Mouse (Mus musculus) spleen, postnatal 36 days (tissue): ENCODE data around the gene Ier3.

Experiments
- DNase-seq, 2 experiments: peaks; one replicate each; pipeline ENCODE4 v3.0.0; 2022; ENCODE audit warnings: low spot score in 2 of 2, mixed read lengths in 1 of 2

Gene Ier3

GRCm38 (mm10) chr17:35821439-35822430 lies at the start of gene Ier3:
TSS of gene Ier3 (plus strand) at chr17:35821684.
- peak; percentile 57 to 68 for DNase-seq

GRCm38 (mm10) chr17:35776811-35777609 lies 44.5 kb upstream of the Ier3 start:
- DNase-seq: no peak

GRCm38 (mm10) chr17:35778965-35779364 lies 42.5 kb upstream of the Ier3 start:
- no peak for DNase-seq

- no peak for DNase-seq
These were observed 41.8 kb upstream of the Ier3 start for GRCm38 (mm10) chr17:35779466-35780205.

DNA sequence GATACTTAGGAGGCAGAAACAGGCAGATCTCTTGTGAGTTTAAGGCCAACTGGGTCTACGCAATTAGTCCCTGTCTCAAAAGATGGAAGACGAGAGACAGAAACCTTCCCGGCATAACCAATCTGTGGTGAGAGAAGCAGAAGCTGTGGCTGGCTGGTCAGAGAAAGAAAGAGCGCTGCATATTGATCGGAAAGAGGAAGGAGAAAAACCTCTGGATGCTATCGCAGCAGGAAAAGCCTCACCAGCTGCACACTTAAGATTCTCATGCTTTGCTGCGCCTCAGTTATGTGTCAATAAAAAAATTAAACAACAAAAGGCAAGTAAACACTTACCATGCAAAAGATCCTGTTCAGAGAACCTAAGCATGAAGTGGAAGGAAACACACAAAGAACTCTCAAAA lies 41.1 kb upstream of the Ier3 start:
- DNase-seq: no peak

GRCm38 (mm10) chr17:35782398-35782797 lies 39.1 kb upstream of the Ier3 start:
- no peak for DNase-seq

- no peak for DNase-seq
These were observed 38.6 kb upstream of the Ier3 start for GRCm38 (mm10) chr17:35782924-35783323.

- no peak for DNase-seq
These were observed 37.5 kb upstream of the Ier3 start for GRCm38 (mm10) chr17:35783944-35784343.

DNA sequence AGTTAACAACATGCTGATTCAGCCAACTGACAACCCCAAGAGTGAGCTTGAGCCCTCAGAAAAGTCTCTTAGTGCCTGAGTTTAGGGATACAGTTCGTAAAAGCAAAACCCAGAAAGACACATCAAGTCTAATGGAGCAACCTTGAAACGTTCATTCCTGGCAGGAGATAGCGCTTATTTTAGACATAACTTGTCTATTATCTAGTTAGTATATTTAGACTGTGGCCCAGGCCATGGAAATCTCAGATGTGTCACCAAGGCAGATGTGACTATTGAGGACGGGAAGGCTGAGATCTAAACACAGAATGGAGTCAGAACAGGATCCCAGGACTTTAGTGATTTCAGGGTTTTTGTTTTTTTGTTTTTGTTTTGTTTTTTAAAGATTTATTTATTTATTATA lies 36.3 kb upstream of the Ier3 start:
- no peak for DNase-seq

GRCm38 (mm10) chr17:35787493-35787892 lies 34.0 kb upstream of the Ier3 start:
- no peak for DNase-seq

DNA sequence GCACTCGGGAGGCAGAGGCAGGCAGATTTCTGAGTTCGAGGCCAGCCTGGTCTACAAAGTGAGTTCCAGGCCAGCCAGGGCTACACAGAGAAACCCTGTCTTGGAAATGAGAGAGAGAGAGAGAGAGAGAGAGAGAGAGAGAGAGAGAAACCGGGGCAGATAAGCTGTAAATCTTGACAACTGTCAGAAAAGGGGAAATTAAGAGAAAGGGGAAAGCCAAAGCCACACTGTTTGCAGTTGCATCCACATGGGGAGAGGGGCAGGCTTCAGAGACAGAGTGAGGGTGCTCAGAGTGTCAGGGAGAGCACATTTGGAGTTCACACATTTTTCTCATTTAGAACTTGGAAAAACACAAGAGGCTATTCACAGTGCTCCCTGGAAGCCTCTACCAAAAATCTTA lies 33.5 kb upstream of the Ier3 start:
- no peak for DNase-seq

- DNase-seq: no peak
These were observed 30.6 kb upstream of the Ier3 start for GRCm38 (mm10) chr17:35790933-35791332.

- DNase-seq: no peak
These were observed 28.6 kb upstream of the Ier3 start for GRCm38 (mm10) chr17:35792837-35793236.

DNA sequence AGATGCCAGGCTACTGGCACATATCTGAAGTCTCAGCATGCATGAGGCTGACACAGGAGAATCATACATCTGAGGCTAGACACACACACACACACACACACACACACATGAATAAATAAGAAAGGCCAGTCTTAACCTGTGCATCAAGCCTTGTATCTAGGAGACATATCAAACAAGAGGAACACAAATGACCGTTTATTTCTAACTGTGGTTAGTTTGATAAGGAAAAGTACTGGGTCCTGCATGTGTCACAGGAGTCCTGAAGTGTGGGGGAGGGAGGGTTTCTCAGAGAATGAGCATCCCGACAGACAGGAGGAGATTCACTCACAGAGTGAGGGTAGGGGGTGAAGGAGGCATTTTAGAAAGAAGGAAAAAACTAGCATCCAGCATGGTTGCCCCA lies 26.4 kb upstream of the Ier3 start:
- DNase-seq: no peak

DNA sequence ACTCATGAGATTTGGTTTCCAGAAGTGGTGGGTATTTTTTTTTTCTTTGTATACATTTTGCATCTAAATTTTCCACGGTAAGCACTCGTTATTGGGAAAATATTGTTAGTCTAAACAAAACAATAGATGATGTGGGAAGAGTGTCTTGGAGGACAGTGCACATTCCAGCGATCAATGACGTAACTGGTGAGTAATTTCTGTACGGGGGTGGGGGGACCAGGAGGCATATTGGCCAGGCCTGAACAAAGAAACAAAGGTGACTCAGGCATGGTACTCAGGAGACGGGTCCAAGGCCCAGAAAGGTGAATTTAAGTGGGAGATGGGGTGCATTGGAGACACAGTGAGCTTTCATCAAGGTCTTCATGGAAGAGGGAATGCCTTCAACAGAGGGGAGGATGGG lies 25.8 kb upstream of the Ier3 start:
- DNase-seq: no peak

DNA sequence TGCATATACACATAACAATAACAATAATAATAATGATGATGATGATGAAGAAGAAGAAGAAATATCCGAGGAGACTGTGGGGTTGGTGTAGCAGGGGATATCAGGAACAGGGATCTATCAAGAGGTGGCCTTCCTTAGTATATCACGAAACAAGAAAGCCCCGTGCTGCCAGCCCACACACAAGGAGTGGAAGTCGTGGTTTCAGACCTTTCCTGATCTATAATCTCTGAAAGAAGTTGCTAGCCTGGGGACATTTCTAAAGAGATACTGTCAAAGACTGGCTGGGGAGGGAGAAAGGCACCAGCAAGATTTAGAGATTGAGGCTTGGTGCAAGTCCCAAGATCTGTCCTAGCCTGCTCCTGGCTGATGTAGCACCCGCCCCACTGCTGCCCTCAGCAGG lies 24.6 kb upstream of the Ier3 start:
- no peak for DNase-seq

GRCm38 (mm10) chr17:35800905-35801304 lies 20.6 kb upstream of the Ier3 start:
- DNase-seq: no peak

DNA sequence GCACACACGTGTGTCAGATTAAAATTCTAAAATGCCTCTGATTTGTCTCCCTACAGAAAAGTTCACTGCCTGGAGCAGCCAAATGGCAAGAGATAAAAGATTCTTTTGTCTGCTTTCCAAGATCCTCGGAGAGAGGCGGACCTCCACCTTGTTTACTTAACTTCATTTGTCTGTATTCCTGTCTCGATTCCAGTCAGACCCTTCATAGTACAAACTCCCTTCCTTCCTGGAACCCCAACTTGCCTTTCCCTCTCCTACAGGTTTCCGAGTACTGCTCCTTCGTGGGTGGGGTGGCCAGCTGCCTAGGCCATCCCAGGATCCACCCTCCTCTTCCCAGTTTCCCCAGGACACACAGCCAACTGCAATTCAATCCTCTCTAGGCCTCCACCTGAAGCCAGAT lies 18.5 kb upstream of the Ier3 start:
- DNase-seq: no peak

- DNase-seq: no peak
These were observed 17.6 kb upstream of the Ier3 start for GRCm38 (mm10) chr17:35803858-35804399.

DNA sequence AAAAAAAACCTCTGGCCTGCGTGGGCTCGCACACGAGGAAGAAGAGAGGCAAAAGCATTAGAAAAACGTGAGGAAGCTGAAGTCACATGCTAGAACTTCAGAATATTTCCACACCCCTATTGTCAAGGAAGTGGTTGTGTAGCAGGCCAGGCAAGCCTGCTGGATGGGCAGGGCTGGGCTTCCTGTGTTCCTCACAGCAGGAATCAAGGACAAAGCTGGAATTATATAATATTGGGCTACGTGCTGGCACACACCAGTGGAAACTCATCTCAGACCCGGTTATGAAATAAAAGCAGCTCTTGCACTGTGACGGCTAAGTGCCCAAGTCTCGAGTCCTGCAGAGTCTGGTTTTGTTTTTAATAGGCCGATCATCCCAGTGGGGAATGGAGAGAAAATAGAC lies 13.4 kb upstream of the Ier3 start:
- no peak for DNase-seq

DNA sequence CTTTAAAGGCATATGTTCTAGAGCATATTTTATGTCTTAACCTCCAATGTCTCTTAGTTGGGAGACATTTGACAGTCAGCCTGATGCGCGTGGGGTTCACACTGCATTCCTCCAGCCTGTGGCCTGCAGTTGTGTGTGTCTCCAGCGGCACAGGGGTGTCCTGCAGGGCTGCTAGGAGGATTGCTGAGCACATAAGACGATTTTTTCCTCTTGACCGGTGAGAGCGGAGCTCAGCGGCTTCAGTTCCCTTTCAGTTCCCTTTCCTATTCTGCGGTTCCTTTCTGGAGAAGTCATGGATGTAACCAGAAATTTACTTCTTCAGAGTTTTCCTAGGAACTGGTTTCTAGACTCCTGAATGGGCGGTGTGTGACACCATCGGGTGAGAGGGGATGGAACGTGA lies 12.1 kb upstream of the Ier3 start:
- DNase-seq: no peak
